Mouse (Mus musculus) intestine, postnatal 0 days (tissue): Measurements from ENCODE around the gene Tesc. TPM values are rescaled to one million over a fixed set of nuclear protein-coding genes. Genes with fewer than 3 reads are reported as not detected.

Source experiments
- ATAC-seq: fragments of 200-750 bp; cut with Nextera tagmentation; 2 replicates; pipeline ENCODE4 v1.8.0; 2017; ENCODE audit warnings: mild to moderate bottlenecking, moderate TSS enrichment, moderate library complexity
- H3K27ac ChIP-seq: fragments of 300-500 bp; sonication (generic); 2 replicates; pipeline ENCODE4 v1.5.1; 2014; ENCODE audit warnings: mild to moderate bottlenecking, low read depth, low read length, moderate library complexity
- H3K27me3 ChIP-seq: fragments of 300-500 bp; sonication (generic); replicated peaks from 2 replicates; pipeline ENCODE4 v1.6.1; 2014; ENCODE audit warnings: low read length, mixed read lengths; ENCODE audit not compliant: control insufficient read depth, insufficient read depth
- H3K36me3 ChIP-seq: fragments of 300-500 bp; sonication (generic); 2 replicates; pipeline ENCODE4 v1.6.1; 2014; ENCODE audit warnings: mild to moderate bottlenecking, moderate library complexity; ENCODE audit not compliant: control insufficient read depth, insufficient read depth
- H3K4me1 ChIP-seq: fragments of 300-500 bp; sonication (generic); replicated peaks from 2 replicates; pipeline ENCODE4 v1.6.1; 2014; ENCODE audit warnings: antibody characterized with exemption, low read length, mixed read lengths; ENCODE audit not compliant: control insufficient read depth, insufficient read depth
- H3K4me2 ChIP-seq: fragments of 300-500 bp; sonication (generic); replicated peaks from 2 replicates; pipeline ENCODE4 v1.6.1; 2014; ENCODE audit warnings: low read depth, mild to moderate bottlenecking, moderate library complexity
- H3K4me3 ChIP-seq: fragments of 300-500 bp; sonication (generic); 2 replicates; pipeline ENCODE4 v1.5.1; 2014; ENCODE audit warnings: low read depth, low read length
- H3K9ac ChIP-seq: fragments of 300-500 bp; sonication (generic); 2 replicates; pipeline ENCODE4 v1.6.1; 2014; ENCODE audit warnings: mild to moderate bottlenecking, low read depth, low read length
- H3K9me3 ChIP-seq: fragments of 300-500 bp; sonication (generic); 2 replicates; pipeline ENCODE4 v1.6.1; 2016; ENCODE audit warnings: mixed run types; ENCODE audit not compliant: control insufficient read depth
- CTCF ChIP-seq: sonication (generic); IDR thresholded peaks from 2 replicates; pipeline ENCODE4 v1.5.1; 2016; ENCODE audit warnings: low read depth, mild to moderate bottlenecking, control low read depth, antibody characterized with exemption, moderate library complexity
- WGBS: fragments of 180-500 bp; shearing (Covaris S2); extraction: QIAGEN DNeasy Blood & Tissue Kit; methylation state at CpG from one replicate; pipeline ENCODE4 v1.1.7; 2014; 5-methylcytosine and 5-hydroxymethylcytosine counted together
- polyA plus RNA-seq: library from polyadenylated mRNA; unstranded; fragments of >200 nt; fragmentation: Nextera tagmentation; extraction: Ambion mirVana; gene quantifications from 2 replicates; pipeline ENCODE4 v1.2.1, GENCODE M21; 2015

Gene Tesc
- polyA plus RNA-seq, 1 experiment from 2014 or later: 2.8 TPM

DNA sequence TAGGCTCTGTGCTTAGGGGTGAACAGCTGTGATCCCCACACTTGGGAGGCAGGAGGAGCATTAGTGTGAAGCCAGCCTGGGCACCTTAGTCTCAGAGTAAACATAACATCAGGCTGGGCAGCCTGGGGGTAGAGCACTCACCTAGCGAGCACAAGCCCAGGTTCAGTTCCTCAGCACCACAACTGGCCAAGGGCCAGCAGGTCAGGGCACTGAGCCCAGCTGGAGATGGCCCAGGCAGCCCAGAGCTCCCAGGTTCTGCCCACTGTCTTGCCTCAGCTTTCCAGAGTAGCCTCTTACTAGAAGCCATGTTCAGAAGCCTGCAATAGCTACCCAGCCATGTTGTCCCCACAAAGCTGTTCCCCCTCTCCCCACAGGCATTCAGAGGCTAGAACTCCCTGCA, 21.8 kb upstream of the Tesc start:
- Histone ChIP-seq H3K9ac (no peak overlapping the region), H3K4me3 (no peak overlapping the region), H3K27me3 (no peaks in the 10 kb centered on the region), H3K36me3 (peaks cover 72% of the 10 kb centered on the region), H3K4me2 (no peak overlapping the region), H3K9me3 (no peaks in the 10 kb centered on the region), H3K27ac (no peak overlapping the region), H3K4me1 (no peaks in the 10 kb centered on the region)
- TF ChIP-seq CTCF: no peak
- WGBS: 85% methylated on average over 1 of the region's 1 CpGs
- ATAC-seq: no peak

DNA sequence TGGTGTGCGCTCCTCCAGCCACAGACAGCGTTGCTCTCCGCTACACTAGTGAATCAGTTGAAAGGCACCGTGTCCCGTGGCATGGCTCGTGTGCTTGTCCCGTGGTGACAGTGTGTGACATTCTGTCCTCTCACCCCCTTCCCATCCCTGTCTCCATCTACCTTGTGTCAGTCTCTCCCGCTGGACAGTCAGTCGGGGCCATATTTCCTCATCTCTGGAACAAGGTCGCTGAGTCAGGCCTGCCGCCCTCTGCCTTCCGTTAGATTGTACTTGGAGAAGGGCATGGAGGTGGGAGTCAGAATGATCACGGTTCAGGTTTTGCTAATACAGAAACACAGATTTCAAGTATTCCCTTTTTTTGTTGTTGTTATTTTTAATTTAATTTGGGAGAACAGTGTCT, 19.2 kb upstream of the Tesc start:
- Histone ChIP-seq H3K4me1 (no peaks in the 10 kb centered on the region), H3K36me3 (peaks cover 49% of the 10 kb centered on the region; the same call in 1 of the 2 replicates), H3K27me3 (no peaks in the 10 kb centered on the region), H3K9ac (no peak overlapping the region), H3K4me3 (no peak overlapping the region), H3K9me3 (no peaks in the 10 kb centered on the region), H3K27ac (no peak overlapping the region), H3K4me2 (no peak overlapping the region)
- no peak for ATAC-seq
- 90% methylated on average over 13 of the region's 13 CpGs for WGBS
- TF ChIP-seq CTCF: no peak

DNA sequence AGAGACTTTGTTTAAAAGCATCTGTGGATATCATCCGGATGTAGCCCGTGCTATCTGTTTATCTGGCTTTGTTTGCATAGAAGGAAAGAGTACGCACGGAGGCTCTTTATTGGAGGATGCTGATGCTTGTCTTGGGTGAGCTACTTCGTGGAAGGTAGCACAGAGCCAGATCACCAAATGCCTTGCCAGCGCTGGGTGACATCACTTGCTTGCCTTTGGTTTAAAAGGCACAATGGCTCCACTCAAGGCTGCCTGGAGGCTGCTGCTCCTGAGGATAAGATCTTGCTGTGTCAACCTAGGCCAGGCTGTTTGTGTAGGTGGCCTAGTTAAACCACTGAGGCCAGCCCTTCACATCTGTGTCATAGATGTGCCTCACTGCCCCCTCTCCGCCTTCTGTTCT, 16.7 kb upstream of the Tesc start:
- Histone ChIP-seq H3K9me3 (no peaks in the 10 kb centered on the region), H3K36me3 (peaks cover 37% of the 10 kb centered on the region; the same call in 1 of the 2 replicates), H3K4me3 (no peak overlapping the region), H3K27me3 (no peaks in the 10 kb centered on the region), H3K4me1 (no peaks in the 10 kb centered on the region), H3K9ac (no peak overlapping the region), H3K4me2 (no peak overlapping the region), H3K27ac (no peak overlapping the region)
- WGBS: 46% methylated on average over 7 of the region's 7 CpGs
- no peak for ATAC-seq
- TF ChIP-seq CTCF: no peak

DNA sequence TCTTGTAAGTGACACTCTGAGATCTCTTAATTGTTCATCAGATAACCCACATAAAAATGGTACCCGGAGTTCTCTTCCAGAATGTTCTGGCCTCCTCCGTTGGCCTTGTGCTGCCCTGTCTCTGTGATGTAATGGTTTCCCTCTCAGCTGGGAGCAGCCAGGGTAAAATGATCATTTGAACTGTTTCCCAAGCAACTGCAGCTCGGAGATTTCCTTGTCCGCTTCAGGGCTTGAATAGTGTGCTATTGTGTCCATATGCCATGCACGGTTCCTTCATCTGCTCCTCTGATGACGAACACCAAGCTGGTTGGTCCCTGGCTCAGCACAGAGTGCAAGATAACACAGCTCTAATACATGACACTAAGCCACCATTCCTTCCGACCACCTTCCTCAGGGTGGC, 15.7 kb upstream of the Tesc start:
- ATAC-seq: no peak
- Histone ChIP-seq H3K4me1 (no peaks in the 10 kb centered on the region), H3K27me3 (no peaks in the 10 kb centered on the region), H3K4me3 (no peak overlapping the region), H3K36me3 (peaks cover 28% of the 10 kb centered on the region; the same call in 1 of the 2 replicates), H3K4me2 (no peak overlapping the region), H3K9me3 (no peaks in the 10 kb centered on the region), H3K9ac (no peak overlapping the region), H3K27ac (no peak overlapping the region)
- 79% methylated on average over 7 of the region's 7 CpGs for WGBS
- no peak for TF ChIP-seq CTCF

GRCm38 (mm10) chr5:118015028-118015427, 12.5 kb upstream of the Tesc start:
- no peaks in the 10 kb centered on the region for H3K9me3 ChIP-seq
- H3K36me3 ChIP-seq: peaks cover 4% of the 10 kb centered on the region; the same call in 1 of the 2 replicates
- no peak overlapping the region for H3K9ac ChIP-seq
- no peak overlapping the region for H3K4me2 ChIP-seq
- H3K27ac ChIP-seq: no peak overlapping the region
- TF ChIP-seq CTCF: no peak
- WGBS: 32% methylated on average over 12 of the region's 12 CpGs
- no peak for ATAC-seq
- H3K4me1 ChIP-seq: no peaks in the 10 kb centered on the region
- H3K4me3 ChIP-seq: no peak overlapping the region
- H3K27me3 ChIP-seq: no peaks in the 10 kb centered on the region

GRCm38 (mm10) chr5:118015669-118016068, 11.9 kb upstream of the Tesc start:
- no peak overlapping the region for H3K9ac ChIP-seq
- no peak overlapping the region for H3K4me2 ChIP-seq
- H3K27me3 ChIP-seq: no peaks in the 10 kb centered on the region
- H3K27ac ChIP-seq: no peak overlapping the region
- no peak overlapping the region for H3K4me3 ChIP-seq
- H3K4me1 ChIP-seq: no peaks in the 10 kb centered on the region
- no peak for TF ChIP-seq CTCF
- H3K36me3 ChIP-seq: no peaks in the 10 kb centered on the region
- WGBS: 93% methylated on average over 2 of the region's 2 CpGs
- no peaks in the 10 kb centered on the region for H3K9me3 ChIP-seq
- no peak for ATAC-seq

DNA sequence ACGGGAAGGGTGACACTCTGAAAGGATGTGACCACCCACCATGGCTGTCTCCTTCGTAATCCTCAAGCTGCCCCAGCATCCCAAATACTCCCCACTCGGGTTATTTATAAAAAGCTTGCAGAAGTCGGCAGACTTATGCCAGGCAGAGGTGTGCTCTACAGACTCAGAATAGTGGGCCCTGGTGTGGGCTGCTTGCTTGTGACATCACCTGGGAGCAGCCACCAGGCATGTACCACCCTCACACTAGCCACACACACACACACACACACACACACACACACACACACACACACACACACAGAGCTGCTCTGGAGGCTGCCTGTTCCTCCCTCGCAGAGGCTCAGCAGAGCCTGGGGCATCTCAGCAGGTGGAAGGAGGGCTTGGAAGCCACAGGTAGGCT, 10.0 kb upstream of the Tesc start:
- WGBS: 63% methylated on average over 5 of the region's 5 CpGs
- H3K27ac ChIP-seq: no peak overlapping the region
- H3K9me3 ChIP-seq: no peaks in the 10 kb centered on the region
- H3K9ac ChIP-seq: no peak overlapping the region
- H3K4me3 ChIP-seq: no peak overlapping the region
- no peak for TF ChIP-seq CTCF
- no peaks in the 10 kb centered on the region for H3K36me3 ChIP-seq
- no peaks in the 10 kb centered on the region for H3K27me3 ChIP-seq
- H3K4me2 ChIP-seq: no peak overlapping the region
- no peak for ATAC-seq
- H3K4me1 ChIP-seq: no peaks in the 10 kb centered on the region
